Mouse (Mus musculus) limb, embryonic 13.5 days (tissue): Measurements from ENCODE around the gene Scnn1b. TPM values are rescaled to one million over a fixed set of nuclear protein-coding genes. Genes with fewer than 3 reads are reported as not detected.
A peak's percentile ranks its signal among the peaks of the same experiment; 100 is the strongest.

Experiments used
- ATAC-seq: fragments of 200-750 bp; cut with Nextera tagmentation; 2 replicates; pipeline ENCODE4 v1.8.0; 2017; ENCODE audit warnings: low read depth, moderate number of reproducible peaks, moderate TSS enrichment; ENCODE audit not compliant: low FRiP score
- H3K27ac ChIP-seq: fragments of 300-500 bp; sonication (generic); 2 replicates; pipeline ENCODE4 v1.5.1; 2015; ENCODE audit warnings: inconsistent platforms, mild to moderate bottlenecking, moderate library complexity
- H3K27me3 ChIP-seq: fragments of 300-500 bp; sonication (generic); 2 replicates; pipeline ENCODE4 v1.6.1; 2015; ENCODE audit warnings: mild to moderate bottlenecking, inconsistent platforms
- H3K36me3 ChIP-seq: fragments of 300-500 bp; sonication (generic); 2 replicates; pipeline ENCODE4 v1.6.1; 2015; ENCODE audit warnings: inconsistent platforms, mild to moderate bottlenecking, moderate library complexity
- H3K4me1 ChIP-seq: fragments of 300-500 bp; sonication (generic); 2 replicates; pipeline ENCODE4 v1.6.1; 2015; ENCODE audit warnings: inconsistent platforms
- H3K4me2 ChIP-seq: fragments of 300-500 bp; sonication (generic); replicated peaks from 2 replicates; pipeline ENCODE4 v1.6.1; 2015; ENCODE audit warnings: inconsistent platforms, mild to moderate bottlenecking, moderate library complexity
- H3K4me3 ChIP-seq: fragments of 300-500 bp; sonication (generic); 2 replicates; pipeline ENCODE4 v1.5.1; 2015; ENCODE audit warnings: moderate library complexity, mild to moderate bottlenecking, inconsistent platforms
- H3K9ac ChIP-seq: fragments of 300-500 bp; sonication (generic); 2 replicates; pipeline ENCODE4 v1.6.1; 2015; ENCODE audit warnings: mild to moderate bottlenecking, inconsistent platforms
- H3K9me3 ChIP-seq: fragments of 300-500 bp; sonication (generic); 2 replicates; pipeline ENCODE4 v1.6.1; 2016; ENCODE audit warnings: inconsistent platforms
- WGBS: fragments of 180-500 bp; shearing (Covaris S2); methylation state at CpG from one replicate; pipeline ENCODE4 v1.1.7; 2015; 5-methylcytosine and 5-hydroxymethylcytosine counted together
- polyA plus RNA-seq: library from polyadenylated mRNA; unstranded; fragments of >200 nt; fragmentation: Nextera tagmentation; extraction: Ambion mirVana; gene quantifications from 2 replicates; pipeline ENCODE4 v1.2.1, GENCODE M21; 2015

Scnn1b gene
- 0.05 TPM in 1 of 2 replicates, not detected in the other for polyA plus RNA-seq

- H3K4me3 ChIP-seq = peak within 1 kb of the TSS; percentile 36
- WGBS = 1% methylated on average over 41 of the region's 42 CpGs
- peak within 1 kb of the TSS; percentile 63 for H3K4me2 ChIP-seq
- H3K9me3 ChIP-seq = no peaks in the 10 kb centered on the region
- no peaks in the 10 kb centered on the region for H3K36me3 ChIP-seq
- no peak within 1 kb of the TSS for H3K9ac ChIP-seq
- ATAC-seq = no peak
- H3K27me3 ChIP-seq = peaks cover 50% of the 10 kb centered on the region
- no peak within 1 kb of the TSS for H3K27ac ChIP-seq
- peaks cover 7% of the 10 kb centered on the region for H3K4me1 ChIP-seq
Observed at GRCm38 (mm10) chr7:121864858-121865585, at the start of gene Scnn1b. Scnn1b (plus strand) TSS chr7:121865038.

GRCm38 (mm10) chr7:121821632-121822031 is 43.2 kb upstream of the Scnn1b start:
- Histone ChIP-seq H3K9ac (no peak overlapping the region), H3K4me2 (no peak overlapping the region), H3K9me3 (no peaks in the 10 kb centered on the region), H3K27ac (no peak overlapping the region), H3K4me1 (no peaks in the 10 kb centered on the region), H3K27me3 (no peaks in the 10 kb centered on the region), H3K4me3 (no peak overlapping the region), H3K36me3 (no peaks in the 10 kb centered on the region)
- 86% methylated on average over 6 of the region's 6 CpGs for WGBS
- no peak for ATAC-seq

GRCm38 (mm10) chr7:121828481-121828880 is 36.4 kb upstream of the Scnn1b start:
- Histone ChIP-seq H3K36me3 (no peaks in the 10 kb centered on the region), H3K27ac (no peak overlapping the region), H3K4me3 (no peak overlapping the region), H3K9me3 (no peaks in the 10 kb centered on the region), H3K9ac (no peak overlapping the region), H3K4me1 (no peaks in the 10 kb centered on the region), H3K4me2 (no peak overlapping the region), H3K27me3 (no peaks in the 10 kb centered on the region)
- WGBS = 82% methylated on average over 1 of the region's 1 CpGs
- ATAC-seq = no peak

- no peak overlapping the region for H3K4me2 ChIP-seq
- H3K36me3 ChIP-seq = no peaks in the 10 kb centered on the region
- no peak overlapping the region for H3K9ac ChIP-seq
- peaks cover 3% of the 10 kb centered on the region; the same call in 1 of the 2 replicates for H3K9me3 ChIP-seq
- no peak overlapping the region for H3K4me3 ChIP-seq
- 84% methylated on average over 7 of the region's 7 CpGs for WGBS
- no peaks in the 10 kb centered on the region for H3K27me3 ChIP-seq
- no peaks in the 10 kb centered on the region for H3K4me1 ChIP-seq
- H3K27ac ChIP-seq = no peak overlapping the region
- no peak for ATAC-seq
Observed at GRCm38 (mm10) chr7:121835392-121835791, 29.4 kb upstream of the Scnn1b start.

GRCm38 (mm10) chr7:121836827-121837226 is 28.0 kb upstream of the Scnn1b start:
- no peaks in the 10 kb centered on the region for H3K4me1 ChIP-seq
- H3K4me2 ChIP-seq = no peak overlapping the region
- H3K27ac ChIP-seq = no peak overlapping the region
- WGBS = 88% methylated on average over 7 of the region's 7 CpGs
- no peak overlapping the region for H3K4me3 ChIP-seq
- ATAC-seq = no peak
- no peaks in the 10 kb centered on the region for H3K36me3 ChIP-seq
- peaks cover 3% of the 10 kb centered on the region; the same call in 1 of the 2 replicates for H3K9me3 ChIP-seq
- no peak overlapping the region for H3K9ac ChIP-seq
- no peaks in the 10 kb centered on the region for H3K27me3 ChIP-seq

GRCm38 (mm10) chr7:121840810-121841209 is 24.0 kb upstream of the Scnn1b start:
- Histone ChIP-seq H3K27me3 (no peaks in the 10 kb centered on the region), H3K4me2 (no peak overlapping the region), H3K9ac (no peak overlapping the region), H3K27ac (no peak overlapping the region), H3K4me1 (no peaks in the 10 kb centered on the region), H3K36me3 (no peaks in the 10 kb centered on the region), H3K9me3 (no peaks in the 10 kb centered on the region), H3K4me3 (no peak overlapping the region)
- WGBS = 81% methylated on average over 7 of the region's 7 CpGs
- no peak for ATAC-seq

- Histone ChIP-seq H3K9me3 (no peaks in the 10 kb centered on the region), H3K4me2 (no peak overlapping the region), H3K4me1 (no peaks in the 10 kb centered on the region), H3K27ac (no peak overlapping the region), H3K9ac (no peak overlapping the region), H3K27me3 (no peaks in the 10 kb centered on the region), H3K4me3 (no peak overlapping the region), H3K36me3 (no peaks in the 10 kb centered on the region)
- no peak for ATAC-seq
- WGBS = 87% methylated on average over 6 of the region's 6 CpGs
Observed at GRCm38 (mm10) chr7:121842234-121842633, 22.6 kb upstream of the Scnn1b start.

- H3K27ac ChIP-seq = no peak overlapping the region
- H3K4me3 ChIP-seq = no peak overlapping the region
- H3K4me2 ChIP-seq = no peak overlapping the region
- WGBS = 74% methylated on average over 6 of the region's 6 CpGs
- ATAC-seq = no peak
- no peaks in the 10 kb centered on the region for H3K4me1 ChIP-seq
- no peak overlapping the region for H3K9ac ChIP-seq
- no peaks in the 10 kb centered on the region for H3K36me3 ChIP-seq
- no peaks in the 10 kb centered on the region for H3K9me3 ChIP-seq
- no peaks in the 10 kb centered on the region for H3K27me3 ChIP-seq
Observed at GRCm38 (mm10) chr7:121845964-121846363, 18.9 kb upstream of the Scnn1b start.

- Histone ChIP-seq H3K9me3 (no peaks in the 10 kb centered on the region), H3K4me2 (no peak overlapping the region), H3K36me3 (no peaks in the 10 kb centered on the region), H3K9ac (no peak overlapping the region), H3K27me3 (no peaks in the 10 kb centered on the region), H3K4me1 (no peaks in the 10 kb centered on the region), H3K4me3 (no peak overlapping the region), H3K27ac (no peak overlapping the region)
- ATAC-seq = no peak
- WGBS = 79% methylated on average over 8 of the region's 9 CpGs
Observed at GRCm38 (mm10) chr7:121848537-121849168, 16.2 kb upstream of the Scnn1b start.

GRCm38 (mm10) chr7:121857177-121857884 is 7.5 kb upstream of the Scnn1b start:
- WGBS = 88% methylated on average over 11 of the region's 11 CpGs
- H3K4me1 ChIP-seq = no peaks in the 10 kb centered on the region
- no peak overlapping the region for H3K4me2 ChIP-seq
- ATAC-seq = no peak
- no peaks in the 10 kb centered on the region for H3K36me3 ChIP-seq
- H3K9ac ChIP-seq = no peak overlapping the region
- H3K27me3 ChIP-seq = peaks cover 3% of the 10 kb centered on the region
- H3K9me3 ChIP-seq = no peaks in the 10 kb centered on the region
- H3K4me3 ChIP-seq = no peak overlapping the region
- H3K27ac ChIP-seq = no peak overlapping the region

GRCm38 (mm10) chr7:121858939-121859338 is 5.9 kb upstream of the Scnn1b start:
- Histone ChIP-seq H3K36me3 (no peaks in the 10 kb centered on the region), H3K27ac (no peak overlapping the region), H3K4me2 (no peak overlapping the region), H3K4me3 (no peak overlapping the region), H3K4me1 (no peaks in the 10 kb centered on the region), H3K9me3 (no peaks in the 10 kb centered on the region), H3K27me3 (peaks cover 18% of the 10 kb centered on the region), H3K9ac (no peak overlapping the region)
- WGBS = 84% methylated on average over 8 of the region's 8 CpGs
- no peak for ATAC-seq

GRCm38 (mm10) chr7:121871631-121872030 is 6.8 kb downstream of the Scnn1b start:
- Histone ChIP-seq H3K36me3 (no peaks in the 10 kb centered on the region), H3K27ac (no peak overlapping the region), H3K4me1 (0 out of 2 replicates have a peak, but pooled peaks cover 8% of the 10 kb centered on the region), H3K9me3 (no peaks in the 10 kb centered on the region), H3K4me2 (no peak overlapping the region), H3K4me3 (no peak overlapping the region), H3K27me3 (peaks cover 6% of the 10 kb centered on the region), H3K9ac (no peak overlapping the region)
- 77% methylated on average over 2 of the region's 3 CpGs for WGBS
- no peak for ATAC-seq
